Mouse (Mus musculus) inflammation-experienced regulatory T-cells (primary cell): ENCODE measurements around the gene Fcor. TPM values are rescaled to one million over a fixed set of nuclear protein-coding genes. Genes with fewer than 3 reads are reported as not detected.

Source experiments
- polyA plus RNA-seq, 2 experiments: library from polyadenylated mRNA; unstranded; fragments of 100-300 nt; shearing (Covaris generic); gene quantifications; one replicate each; pipeline ENCODE4 v1.2.1; 2017

Gene Fcor
- under 1 TPM in 1 of 2 experiments, not detected in 1; 0.78 TPM for polyA plus RNA-seq

GRCm38 (mm10) chr8:3671980-3672491 is at the start of gene Fcor:
Gene Fcor, minus strand, starts transcription at chr8:3672362.

DNA sequence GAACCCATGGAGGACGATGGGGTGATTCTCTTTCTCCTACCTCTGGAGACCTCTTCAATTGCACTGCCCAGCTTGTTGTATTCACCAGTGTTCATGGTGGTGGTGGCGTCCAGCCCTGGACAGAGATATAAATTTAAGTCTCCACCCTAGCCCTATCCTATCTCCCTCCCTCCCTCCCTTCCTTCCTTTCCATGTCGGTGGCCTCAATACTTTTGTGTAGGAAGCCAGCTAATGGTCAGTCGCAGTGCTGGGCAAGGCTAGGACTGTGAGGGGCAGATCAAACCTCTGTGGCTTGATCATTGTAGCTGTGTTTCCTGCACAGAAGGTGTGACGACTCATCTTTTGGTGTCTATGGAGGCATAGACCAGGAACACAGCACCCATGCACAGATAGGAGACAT is 48.4 kb upstream of the Fcor start, which contains the start of gene Clec4g:
Gene Clec4g (minus strand): TSS at position 101 of the 400 bp plus-strand sequence.

GRCm38 (mm10) chr8:3694121-3694520 is 22.0 kb upstream of the Fcor start, which contains the start of gene Fcer2a:
Gene Fcer2a, minus strand, starts transcription at chr8:3694175.

GRCm38 (mm10) chr8:3676131-3676992 is 4.2 kb upstream of the Fcor start, which contains the start of gene Trappc5:
Gene Trappc5, plus strand, starts transcription at chr8:3676299.

GRCm38 (mm10) chr8:3665507-3665906 is 6.7 kb downstream of the Fcor start, which contains the start of gene Mcemp1:
Gene Mcemp1, plus strand, starts transcription at chr8:3665754.

DNA sequence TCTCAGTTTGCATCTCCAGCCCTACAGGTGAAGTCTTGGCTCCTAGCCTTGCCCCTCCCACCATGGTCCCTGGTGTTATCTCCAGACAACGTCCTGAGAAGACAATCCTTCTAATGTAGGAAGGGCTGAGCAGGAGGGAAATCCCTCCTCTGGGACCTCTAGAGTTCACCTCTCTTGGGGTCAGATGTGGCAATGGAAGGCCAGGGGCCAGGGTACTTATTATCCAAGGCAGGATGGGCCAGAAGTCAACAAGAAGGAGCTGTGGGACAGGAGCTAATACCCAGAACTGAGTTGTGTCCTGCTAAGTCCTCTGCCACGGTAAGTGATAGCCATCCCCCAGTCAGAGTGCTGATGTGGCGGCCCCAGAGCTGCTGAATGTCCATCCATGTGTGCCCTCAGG is 16.6 kb downstream of the Fcor start, which contains the start of gene Retn:
Gene Retn (plus strand): TSS at position 245 of the 400 bp plus-strand sequence.

DNA sequence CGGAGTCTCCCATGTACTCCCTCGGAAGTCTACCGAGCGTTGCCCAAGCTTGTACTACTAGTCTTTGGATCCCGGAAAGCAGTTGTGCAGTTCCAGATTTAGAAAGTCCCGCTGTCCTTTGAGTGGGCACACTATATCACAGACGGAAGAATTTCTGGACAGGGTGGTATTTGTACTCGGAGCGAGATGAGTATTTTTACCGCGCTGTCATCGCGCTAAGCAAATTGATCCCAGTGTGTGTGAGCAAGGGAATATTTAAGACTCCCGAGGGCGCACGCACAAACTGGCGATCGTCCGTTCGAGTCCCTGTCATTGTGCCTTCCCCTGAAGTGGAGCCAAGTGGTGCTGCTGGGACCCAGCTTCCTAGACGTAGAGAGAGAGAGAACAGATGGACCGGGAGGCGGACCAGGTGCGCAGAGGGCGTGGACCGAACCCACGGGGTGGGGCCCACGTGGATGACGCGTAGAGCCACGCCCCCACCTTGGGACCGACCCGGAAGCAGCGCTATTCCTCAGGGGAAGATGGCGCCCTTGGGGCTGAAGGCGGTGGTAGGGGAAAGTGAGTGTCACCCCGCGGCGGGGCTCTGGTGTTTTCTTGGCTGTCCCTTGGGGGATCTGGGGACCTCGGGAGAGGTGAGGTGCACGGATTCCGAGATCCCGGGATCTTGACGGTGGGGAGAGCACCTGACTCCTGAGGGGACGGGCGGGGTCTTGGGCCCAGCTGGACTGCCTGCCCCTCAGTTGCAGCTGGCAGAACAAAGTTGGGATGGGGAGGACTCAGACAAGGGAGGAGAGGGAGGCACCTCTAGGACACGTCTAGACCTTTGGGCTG is 41.3 kb downstream of the Fcor start, which contains the start of gene Stxbp2:
Gene Stxbp2 (plus strand): TSS at position 309 of the 831 bp plus-strand sequence.

DNA sequence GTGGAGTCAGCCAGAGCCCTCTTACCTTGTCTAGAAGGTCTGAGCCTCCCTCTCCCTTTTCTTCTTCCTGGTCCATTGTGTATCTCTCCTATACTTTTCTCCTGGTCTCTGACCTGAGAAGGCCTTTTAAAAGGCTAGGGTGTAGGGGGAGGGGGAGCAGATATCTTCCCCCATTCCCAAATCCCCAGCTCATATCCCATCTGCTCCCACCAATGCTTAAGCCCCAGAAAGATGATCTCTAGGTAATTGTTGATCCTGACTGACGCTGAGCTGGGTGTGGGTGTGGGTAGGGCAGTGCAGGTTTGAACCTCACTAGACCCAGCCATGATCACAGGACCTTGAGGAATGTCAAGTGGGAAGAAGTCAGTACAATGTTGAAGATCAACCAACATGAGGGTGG is 46.7 kb downstream of the Fcor start, which contains the start of gene Pcp2:
Gene Pcp2 (minus strand): TSS at position 101 of the 400 bp plus-strand sequence.

GRCm38 (mm10) chr8:3621199-3621970 is 50.8 kb downstream of the Fcor start, which contains the start of the genes Xab2 and Pet100:
Gene Xab2, minus strand, starts transcription at chr8:3621316.
Gene Pet100, plus strand, starts transcription at chr8:3621548.

Other genes with a start within 250 kb of the Fcor start
- gene Pex11g, start 204.7 kb downstream of the Fcor start, polyA plus RNA-seq = 1 to 10 TPM; 4.2 to 4.5 TPM
- gene Tex45, start 201.5 kb downstream of the Fcor start, polyA plus RNA-seq = under 1 TPM in 1 of 2 experiments, not detected in 1; 0.17 TPM
- gene Zfp358, start 179.2 kb downstream of the Fcor start, polyA plus RNA-seq = 1 to 10 TPM; 6.7 to 8.5 TPM
- 100 to 1,000 TPM; 107 to 120 TPM for gene Mcoln1, start 171.9 kb downstream of the Fcor start, polyA plus RNA-seq
- 10 to 100 TPM; 39.8 to 41.4 TPM for gene Pnpla6, start 157.0 kb downstream of the Fcor start, polyA plus RNA-seq
- gene C330021F23Rik, start 104.4 kb downstream of the Fcor start, polyA plus RNA-seq = 1 to 10 TPM in 1 of 2 experiments, not detected in 1; 2.2 TPM
- 1 to 10 TPM in 1 of 2 experiments, under 1 TPM in 1; 0.98 to 5.4 TPM for gene Camsap3, start 85.1 kb downstream of the Fcor start, polyA plus RNA-seq
- 100 to 1,000 TPM; 100 to 114 TPM for gene Xab2, start 51.0 kb downstream of the Fcor start, polyA plus RNA-seq
- 100 to 1,000 TPM in 1 of 2 experiments, 10 to 100 TPM in 1; 95.6 to 102 TPM for gene Pet100, start 50.8 kb downstream of the Fcor start, polyA plus RNA-seq
- gene Pcp2, start 46.8 kb downstream of the Fcor start, polyA plus RNA-seq = not detected
- gene Stxbp2, start 41.4 kb downstream of the Fcor start, polyA plus RNA-seq = 100 to 1,000 TPM; 203 to 221 TPM
- not detected for gene Retn, start 16.6 kb downstream of the Fcor start, polyA plus RNA-seq
- gene Mcemp1, start 6.6 kb downstream of the Fcor start, polyA plus RNA-seq = 1 to 10 TPM in 1 of 2 experiments, not detected in 1; 1.1 TPM
- 10 to 100 TPM; 35.7 to 44.1 TPM for gene Trappc5, start 3.9 kb upstream of the Fcor start, polyA plus RNA-seq
- gene Fcer2a, start 21.8 kb upstream of the Fcor start, polyA plus RNA-seq = 10 to 100 TPM in 1 of 2 experiments, 1 to 10 TPM in 1; 1.7 to 16.7 TPM
- under 1 TPM in 1 of 2 experiments, not detected in 1; 0.53 TPM for gene Clec4g, start 48.3 kb upstream of the Fcor start, polyA plus RNA-seq
- gene Cd209a, start 76.6 kb upstream of the Fcor start, polyA plus RNA-seq = 1 to 10 TPM in 1 of 2 experiments, not detected in 1; 2.8 TPM
- gene Cd209e, start 181.9 kb upstream of the Fcor start, polyA plus RNA-seq = under 1 TPM; 0.31 to 0.67 TPM
- gene Cd209d, start 206.2 kb upstream of the Fcor start, polyA plus RNA-seq = not detected